Comparison of ENCODE assay signal across 26 mouse cellular contexts in the genomic region with DNA sequence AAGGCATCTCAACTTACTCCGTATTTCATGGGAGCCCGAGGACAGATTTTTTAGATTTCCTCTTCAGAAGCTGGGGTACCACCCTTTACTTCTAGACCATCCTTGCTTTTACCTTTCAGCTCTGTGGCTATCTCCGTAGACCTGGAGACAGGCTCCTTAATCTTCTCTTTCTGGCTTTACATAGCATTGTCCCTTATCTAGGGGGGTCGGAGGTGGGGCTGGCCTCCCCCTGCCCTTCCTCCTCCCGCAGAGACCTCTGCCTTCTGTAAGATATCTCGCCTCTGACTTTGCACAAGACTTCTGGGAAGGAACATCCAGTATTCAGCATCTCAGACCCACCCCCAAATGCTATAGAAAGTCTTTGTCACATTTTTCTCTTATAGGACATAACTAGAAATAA.
A peak's percentile ranks its signal among the peaks of the same experiment; 100 is the strongest.
DNase-seq lines count a peak whose midpoint lies in the region; ATAC-seq lines count a peak whose summit lies in the region.
"Had no signal": no experiment of that assay in that cellular context is flagged by ENCODE, and none has a peak within 500 bp of the region (broad histone marks: within the 10 kb centered on the region; RNA-seq: fewer than 3 reads in every experiment).

No protein-coding gene starts in this region.

- H3K36me3 ChIP-seq in heart, embryonic 10.5 days: peaks cover 24% of the 10 kb centered on the region
- H3K36me3 ChIP-seq in liver, embryonic 12.5 days: peaks cover 32% of the 10 kb centered on the region
- H3K36me3 ChIP-seq in liver, embryonic 15.5 days (replicated peaks): peaks cover 24% of the 10 kb centered on the region
- no peaks in the 10 kb centered on the region for H3K36me3 ChIP-seq in embryonic facial prominence, embryonic 10.5 days (replicated peaks)
- H3K36me3 ChIP-seq: hindbrain, embryonic 13.5 days had no signal

- WGBS in heart, embryonic 10.5 days: 42% methylated on average over 6 of the region's 6 CpGs
- WGBS in liver, embryonic 12.5 days (ENCODE audit: insufficient replicate concordance): 9% methylated on average over 6 of the region's 6 CpGs
- WGBS in liver, embryonic 15.5 days (ENCODE audit: insufficient replicate concordance): 23% methylated on average over 6 of the region's 6 CpGs
- WGBS in embryonic facial prominence, embryonic 10.5 days: 85% methylated on average over 6 of the region's 6 CpGs

- no peaks in the 10 kb centered on the region for H3K27me3 ChIP-seq in heart, embryonic 10.5 days (ENCODE audit: insufficient read depth, poor library complexity, severe bottlenecking)
- no peaks in the 10 kb centered on the region for H3K27me3 ChIP-seq in liver, embryonic 12.5 days (replicated peaks)
- H3K27me3 ChIP-seq in liver, embryonic 15.5 days: no peaks in the 10 kb centered on the region
- no peaks in the 10 kb centered on the region for H3K27me3 ChIP-seq in embryonic facial prominence, embryonic 10.5 days (replicated peaks; ENCODE audit: low read depth, poor library complexity, severe bottlenecking)
- H3K27me3 ChIP-seq: forebrain, embryonic 13.5 days; heart, embryonic 13.5 days; hindbrain, embryonic 13.5 days had no signal

- H3K4me2 ChIP-seq in liver, embryonic 12.5 days: peak overlapping the region; percentile 51
- H3K4me2 ChIP-seq in liver, embryonic 15.5 days: peak overlapping the region; percentile 34
- H3K4me2 ChIP-seq: forebrain, embryonic 13.5 days; heart, embryonic 13.5 days; hindbrain, embryonic 13.5 days had no signal

- H3K4me3 ChIP-seq in heart, embryonic 10.5 days: no peak overlapping the region
- H3K4me3 ChIP-seq in liver, embryonic 12.5 days: 0 out of 2 replicates have a peak overlapping the region, but pooled peaks have one; percentile 1
- H3K4me3 ChIP-seq in liver, embryonic 15.5 days (replicated peaks): no peak overlapping the region
- H3K4me3 ChIP-seq in embryonic facial prominence, embryonic 10.5 days: no peak overlapping the region
- H3K4me3 ChIP-seq: forebrain, embryonic 10.5 days; forebrain, embryonic 13.5 days; gastrocnemius, adult 2 months; heart, embryonic 13.5 days; hindbrain, embryonic 10.5 days; hindbrain, embryonic 13.5 days had no signal

- H3K9me3 ChIP-seq in heart, embryonic 10.5 days: no peaks in the 10 kb centered on the region
- H3K9me3 ChIP-seq in liver, embryonic 12.5 days (replicated peaks): no peaks in the 10 kb centered on the region
- H3K9me3 ChIP-seq in liver, embryonic 15.5 days (replicated peaks): no peaks in the 10 kb centered on the region
- H3K9me3 ChIP-seq in embryonic facial prominence, embryonic 10.5 days: no peaks in the 10 kb centered on the region
- H3K9me3 ChIP-seq: forebrain, embryonic 10.5 days; forebrain, embryonic 13.5 days; heart, embryonic 13.5 days; hindbrain, embryonic 10.5 days; hindbrain, embryonic 13.5 days had no signal

- H3K4me1 ChIP-seq in heart, embryonic 10.5 days: peaks cover 58% of the 10 kb centered on the region
- peaks cover 91% of the 10 kb centered on the region for H3K4me1 ChIP-seq in liver, embryonic 12.5 days
- H3K4me1 ChIP-seq in liver, embryonic 15.5 days (replicated peaks): peaks cover 73% of the 10 kb centered on the region
- peaks cover under 1% of the 10 kb centered on the region; the same call in 1 of the 2 replicates for H3K4me1 ChIP-seq in embryonic facial prominence, embryonic 10.5 days
- H3K4me1 ChIP-seq: forebrain, embryonic 13.5 days; hindbrain, embryonic 13.5 days had no signal

- 0 out of 2 replicates have a peak overlapping the region, but pooled peaks have one; percentile 38 for H3K27ac ChIP-seq in heart, embryonic 10.5 days
- H3K27ac ChIP-seq in liver, embryonic 12.5 days: peak overlapping the region; percentile 78
- H3K27ac ChIP-seq in liver, embryonic 15.5 days (replicated peaks): peak overlapping the region; percentile 64
- no peak overlapping the region for H3K27ac ChIP-seq in embryonic facial prominence, embryonic 10.5 days (replicated peaks)
- H3K27ac ChIP-seq: forebrain, embryonic 10.5 days; forebrain, embryonic 13.5 days; gastrocnemius, adult 2 months; heart, embryonic 13.5 days; hindbrain, embryonic 10.5 days; hindbrain, embryonic 13.5 days had no signal

- no peak for DNase-seq in heart, embryonic 10.5 days (ENCODE audit: low spot score)
- no peak for DNase-seq in heart, postnatal 25 days (ENCODE audit: low spot score)
- no peak for DNase-seq in embryonic facial prominence, embryonic 10.5 days (ENCODE audit: low spot score)
- DNase-seq in testis, postnatal 14 days (ENCODE audit: low spot score): no peak
- no peak for DNase-seq in left cerebral cortex, postnatal 36 days (ENCODE audit: low spot score in 2 of 2)
- DNase-seq: adrenal gland, adult 8-10 months; adrenal gland, postnatal 25 days; cerebellum, adult 11-12 months; cerebellum, adult 8-10 months; cerebellum, postnatal 10 days; cerebellum, postnatal 36 days; embryo, embryonic 11 days; gastrocnemius, adult 2 months; gastrocnemius, postnatal 14 days; heart, adult 11 months; heart, postnatal 14 days had no signal

- intact Hi-C loops in heart, postnatal 25 days (cut with DNase I): no loop called here
- intact Hi-C loops in left cerebral cortex, postnatal 36 days (cut with DNase I): no loop called here

- peak overlapping the region; percentile 28 for H3K9ac ChIP-seq in liver, embryonic 12.5 days
- no peak overlapping the region for H3K9ac ChIP-seq in liver, embryonic 15.5 days
- H3K9ac ChIP-seq: forebrain, embryonic 13.5 days; heart, embryonic 13.5 days; hindbrain, embryonic 13.5 days had no signal

- peak; percentile 71 for ATAC-seq in liver, embryonic 12.5 days
- peak; percentile 49; the same call in 1 of the 2 replicates for ATAC-seq in liver, embryonic 15.5 days (ENCODE audit: insufficient read depth)
- ATAC-seq: activated CD4-positive, CD25-positive, alpha-beta regulatory T cell, adult 4 months; forebrain, embryonic 13.5 days; forebrain, embryonic 16.5 days; hindbrain, embryonic 16.5 days had no signal
